Mouse (Mus musculus): ENCODE measurements at regions not wholly inside any gene's neighbourhood (a gene's known extent, or its start where the extent isn't known, plus 50 kb on each side); places are given as distances from the start of the nearest gene placed in this dataset.
"Not testable (repeated sequence)": the region's sequence is repeated elsewhere in the genome, so short reads cannot be mapped to it uniquely, and the experiment has no call there.

DNA sequence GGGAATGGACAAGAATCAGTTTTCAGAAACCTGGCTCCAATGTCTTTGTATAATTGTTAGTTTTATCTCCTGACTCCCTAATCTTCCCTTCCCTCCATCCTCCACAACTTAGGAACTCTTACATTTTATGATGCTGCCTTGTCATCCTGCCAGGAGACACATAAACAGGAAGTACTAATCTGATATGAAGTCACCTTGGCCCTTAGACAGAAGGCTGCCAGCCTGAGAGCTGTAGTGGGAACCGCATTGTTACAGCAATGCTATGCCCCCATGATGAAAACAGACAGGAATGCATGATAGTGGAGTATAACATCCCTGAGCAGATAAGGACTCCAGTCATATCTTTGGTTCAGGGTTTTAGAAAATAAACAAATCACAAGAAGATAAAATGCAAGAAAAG is 734.8 kb upstream of the 4930452B06Rik start:
- Histone ChIP-seq H3K27ac (ENCODE audit: insufficient read depth, low read length) (no peak overlapping the region), H3K36me3 (ENCODE audit: control insufficient read depth, insufficient read depth, low read length, poor library complexity, severe bottlenecking) (no peaks in the 10 kb centered on the region), H3K4me1 (ENCODE audit: control insufficient read depth, insufficient read depth, low read length) (no peaks in the 10 kb centered on the region), H3K27me3 (ENCODE audit: control insufficient read depth, insufficient read depth, low read length, poor library complexity, severe bottlenecking) (no peaks in the 10 kb centered on the region), H3K9ac (ENCODE audit: low read depth, poor library complexity, severe bottlenecking) (no peak overlapping the region), H3K9me3 (replicated peaks; ENCODE audit: control insufficient read depth, insufficient read depth, low read length, poor library complexity, severe bottlenecking) (no peaks in the 10 kb centered on the region), H3K4me3 (ENCODE audit: low read depth, low read length) (no peak overlapping the region)
- TF ChIP-seq CTCF (IDR thresholded peaks at IDR 0.05; ENCODE audit: low read depth, low read length): no peak
- TF ChIP-seq EP300 (IDR thresholded peaks at IDR 0.05; ENCODE audit: insufficient read depth, low read depth, low read length): no peak
- no peak for TF ChIP-seq POLR2A (IDR thresholded peaks at IDR 0.05; ENCODE audit: insufficient read depth, low read length)

DNA sequence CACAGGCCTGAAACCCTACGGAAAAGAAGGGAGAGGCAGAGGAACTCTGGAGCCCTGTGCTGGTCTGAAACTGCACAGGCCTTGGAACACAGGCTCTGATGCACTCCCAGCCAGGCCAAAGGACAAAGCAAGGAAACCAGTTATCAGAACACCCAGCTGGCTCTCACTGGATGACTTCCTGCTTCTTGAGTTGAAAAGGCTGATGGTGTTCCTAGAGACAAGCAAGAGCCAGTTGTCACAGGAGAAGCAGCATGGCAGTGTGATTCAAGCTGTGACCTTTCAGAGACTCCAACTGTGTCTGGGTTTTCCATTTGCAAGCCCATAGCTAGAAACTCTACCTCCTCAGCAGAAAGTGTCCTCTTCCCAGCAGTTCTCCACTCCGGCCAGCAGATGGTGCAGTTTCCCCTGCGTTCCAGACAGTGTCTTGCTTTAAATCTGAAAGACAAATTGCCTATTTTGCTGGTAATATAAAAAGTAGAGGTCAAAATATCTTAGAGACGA is 727.3 kb upstream of the 4930452B06Rik start:
- no peak overlapping the region for H3K4me3 ChIP-seq (ENCODE audit: low read depth, low read length)

DNA sequence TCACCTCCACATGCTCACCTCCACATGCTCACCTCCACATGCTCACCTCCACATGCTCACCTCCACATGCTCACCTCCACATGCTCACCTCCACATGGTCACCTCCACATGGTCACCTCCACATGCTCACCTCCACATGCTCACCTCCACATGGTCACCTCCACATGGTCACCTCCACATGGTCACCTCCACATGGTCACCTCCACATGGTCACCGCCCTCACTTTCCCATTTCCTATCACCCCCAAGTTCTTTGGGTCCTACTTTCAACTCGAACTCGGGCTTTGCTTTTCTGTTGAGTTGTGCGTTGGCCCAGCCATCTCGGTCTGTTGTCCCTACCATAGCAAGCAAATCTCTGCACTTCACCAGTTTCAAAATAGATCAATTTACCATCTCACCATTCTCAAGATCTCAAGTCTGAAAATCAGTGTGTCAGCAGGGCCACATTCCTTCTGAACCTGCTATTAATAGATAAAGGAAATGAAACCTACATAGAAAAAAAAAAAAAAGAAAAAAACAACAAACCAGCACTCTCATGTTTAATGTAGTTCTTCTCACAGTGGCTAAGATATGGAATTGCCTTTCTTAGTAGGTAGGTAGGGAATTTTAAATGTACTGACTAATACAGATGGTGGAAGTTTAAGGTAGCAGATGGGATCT is 724.0 kb upstream of the 4930452B06Rik start:
- not testable (repeated sequence) for H3K36me3 ChIP-seq (ENCODE audit: control insufficient read depth, insufficient read depth, low read length, poor library complexity, severe bottlenecking); H3K4me1 ChIP-seq (ENCODE audit: control insufficient read depth, insufficient read depth, low read length); H3K27ac ChIP-seq (ENCODE audit: insufficient read depth, low read length); H3K4me3 ChIP-seq (ENCODE audit: low read depth, low read length); H3K9me3 ChIP-seq (replicated peaks; ENCODE audit: control insufficient read depth, insufficient read depth, low read length, poor library complexity, severe bottlenecking); H3K9ac ChIP-seq (ENCODE audit: low read depth, poor library complexity, severe bottlenecking); H3K27me3 ChIP-seq (ENCODE audit: control insufficient read depth, insufficient read depth, low read length, poor library complexity, severe bottlenecking)

More for the DNA sequence above, 727.3 kb upstream of the 4930452B06Rik start:
- H3K4me1 ChIP-seq (ENCODE audit: control insufficient read depth, insufficient read depth, low read length): no peaks in the 10 kb centered on the region
- H3K36me3 ChIP-seq (ENCODE audit: control insufficient read depth, insufficient read depth, low read length, poor library complexity, severe bottlenecking): no peaks in the 10 kb centered on the region
- H3K9ac ChIP-seq (ENCODE audit: low read depth, poor library complexity, severe bottlenecking): no peak overlapping the region
- no peak overlapping the region for H3K27ac ChIP-seq (ENCODE audit: insufficient read depth, low read length)
- no peaks in the 10 kb centered on the region for H3K27me3 ChIP-seq (ENCODE audit: control insufficient read depth, insufficient read depth, low read length, poor library complexity, severe bottlenecking)
- H3K9me3 ChIP-seq (replicated peaks; ENCODE audit: control insufficient read depth, insufficient read depth, low read length, poor library complexity, severe bottlenecking): no peaks in the 10 kb centered on the region
- TF ChIP-seq CTCF (IDR thresholded peaks at IDR 0.05; ENCODE audit: low read depth, low read length) (peak; percentile 82), EP300 (IDR thresholded peaks at IDR 0.05; ENCODE audit: insufficient read depth, low read depth, low read length) (no peak), POLR2A (IDR thresholded peaks at IDR 0.05; ENCODE audit: insufficient read depth, low read length) (no peak)

DNA sequence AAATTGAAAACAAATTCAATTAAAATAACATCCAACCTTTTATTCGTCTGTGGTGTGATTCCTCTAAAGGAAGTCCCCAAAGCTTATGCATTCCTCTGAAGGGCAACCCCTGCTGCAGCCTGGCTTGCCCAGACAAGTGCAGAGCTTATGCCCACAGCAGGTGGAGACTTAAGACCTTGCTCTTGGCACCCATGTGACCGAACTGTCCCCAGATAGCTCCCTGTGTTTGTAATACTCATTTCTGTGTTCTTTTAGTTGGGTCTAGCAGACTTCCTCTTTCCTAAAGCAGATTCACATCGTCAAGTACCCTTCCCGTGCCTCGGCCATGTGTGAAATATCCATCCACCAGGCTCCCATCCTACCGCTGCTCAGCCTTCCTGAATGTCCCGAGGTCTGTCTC is 723.1 kb upstream of the 4930452B06Rik start:
- TF ChIP-seq POLR2A (IDR thresholded peaks at IDR 0.05; ENCODE audit: insufficient read depth, low read length): no peak
- TF ChIP-seq CTCF (IDR thresholded peaks at IDR 0.05; ENCODE audit: low read depth, low read length): no peak
- no peak for TF ChIP-seq EP300 (IDR thresholded peaks at IDR 0.05; ENCODE audit: insufficient read depth, low read depth, low read length)
- Histone ChIP-seq H3K9ac (ENCODE audit: low read depth, poor library complexity, severe bottlenecking) (no peak overlapping the region), H3K27me3 (ENCODE audit: control insufficient read depth, insufficient read depth, low read length, poor library complexity, severe bottlenecking) (no peaks in the 10 kb centered on the region), H3K9me3 (replicated peaks; ENCODE audit: control insufficient read depth, insufficient read depth, low read length, poor library complexity, severe bottlenecking) (no peaks in the 10 kb centered on the region), H3K4me1 (ENCODE audit: control insufficient read depth, insufficient read depth, low read length) (no peaks in the 10 kb centered on the region), H3K36me3 (ENCODE audit: control insufficient read depth, insufficient read depth, low read length, poor library complexity, severe bottlenecking) (no peaks in the 10 kb centered on the region), H3K27ac (ENCODE audit: insufficient read depth, low read length) (no peak overlapping the region), H3K4me3 (ENCODE audit: low read depth, low read length) (no peak overlapping the region)
